Mouse (Mus musculus): ENCODE results near the gene Fbxw4. TPM values are rescaled to one million over a fixed set of nuclear protein-coding genes. Genes with fewer than 3 reads are reported as not detected.
A peak's percentile ranks its signal among the peaks of the same experiment; 100 is the strongest.

Gene Fbxw4
- polyA plus RNA-seq, 1 experiment from 2014 or later = 5.9 TPM

- peak; percentile 32 for DNase-seq (ENCODE audit: low spot score)
- TF ChIP-seq CTCF (IDR thresholded peaks at IDR 0.05; ENCODE audit: low read depth) = no peak
- peak overlapping the region; percentile 87 for H3K4me3 ChIP-seq (replicated peaks; ENCODE audit: low read depth, low read length)
Measured at GRCm38 (mm10) chr19:45658556-45659268, 1.4 kb downstream of the Fbxw4 start.

GRCm38 (mm10) chr19:45657828-45658227, 2.3 kb downstream of the Fbxw4 start:
- 86% methylated on average over 1 of the region's 1 CpGs for WGBS
- H3K4me2 ChIP-seq (ENCODE audit: low read length) = no peak overlapping the region
- H3K4me3 ChIP-seq (replicated peaks; ENCODE audit: low read depth, low read length) = no peak overlapping the region
- no peaks in the 10 kb centered on the region for H3K27me3 ChIP-seq (ENCODE audit: insufficient read depth, low read length)
- no peak for TF ChIP-seq CTCF (IDR thresholded peaks at IDR 0.05; ENCODE audit: low read depth)
- ATAC-seq (replicated peaks; ENCODE audit: low FRiP score, low read depth) (no peak), DNase-seq (ENCODE audit: low spot score) (no peak)
- no peak overlapping the region for H3K9ac ChIP-seq (ENCODE audit: low read depth, low read length)
- no peak overlapping the region for H3K27ac ChIP-seq
- H3K4me1 ChIP-seq (replicated peaks; ENCODE audit: insufficient read depth, low read length) = peaks cover 24% of the 10 kb centered on the region; the same call in 1 of the 2 replicates
- no peaks in the 10 kb centered on the region for H3K9me3 ChIP-seq (replicated peaks; ENCODE audit: low read length)
- H3K36me3 ChIP-seq (ENCODE audit: insufficient read depth, low read length) = no peaks in the 10 kb centered on the region

More at GRCm38 (mm10) chr19:45658556-45659268, 1.4 kb downstream of the Fbxw4 start:
- peaks cover 24% of the 10 kb centered on the region; the same call in 1 of the 2 replicates for H3K4me1 ChIP-seq (replicated peaks; ENCODE audit: insufficient read depth, low read length)
- H3K4me2 ChIP-seq (ENCODE audit: low read length) = peak overlapping the region; percentile 71
- H3K9me3 ChIP-seq (replicated peaks; ENCODE audit: low read length) = no peaks in the 10 kb centered on the region
- H3K27ac ChIP-seq = peak overlapping the region; percentile 95; the same call in 1 of the 2 replicates
- peak overlapping the region; percentile 95 for H3K9ac ChIP-seq (ENCODE audit: low read depth, low read length)
- no peaks in the 10 kb centered on the region for H3K36me3 ChIP-seq (ENCODE audit: insufficient read depth, low read length)
- ATAC-seq (replicated peaks; ENCODE audit: low FRiP score, low read depth) = no peak
- no peaks in the 10 kb centered on the region for H3K27me3 ChIP-seq (ENCODE audit: insufficient read depth, low read length)
- 57% methylated on average over 10 of the region's 10 CpGs for WGBS

GRCm38 (mm10) chr19:45656810-45657595, 3.1 kb downstream of the Fbxw4 start:
- no peak overlapping the region for H3K9ac ChIP-seq (ENCODE audit: low read depth, low read length)
- ATAC-seq (replicated peaks; ENCODE audit: low FRiP score, low read depth) (no peak), DNase-seq (ENCODE audit: low spot score) (no peak)
- H3K27ac ChIP-seq = no peak overlapping the region
- 46% methylated on average over 8 of the region's 8 CpGs for WGBS
- no peak overlapping the region for H3K4me3 ChIP-seq (replicated peaks; ENCODE audit: low read depth, low read length)
- no peaks in the 10 kb centered on the region for H3K36me3 ChIP-seq (ENCODE audit: insufficient read depth, low read length)
- H3K4me1 ChIP-seq (replicated peaks; ENCODE audit: insufficient read depth, low read length) = peaks cover 27% of the 10 kb centered on the region; the same call in 1 of the 2 replicates
- H3K9me3 ChIP-seq (replicated peaks; ENCODE audit: low read length) = no peaks in the 10 kb centered on the region
- H3K4me2 ChIP-seq (ENCODE audit: low read length) = no peak overlapping the region
- H3K27me3 ChIP-seq (ENCODE audit: insufficient read depth, low read length) = no peaks in the 10 kb centered on the region
- no peak for TF ChIP-seq CTCF (IDR thresholded peaks at IDR 0.05; ENCODE audit: low read depth)

GRCm38 (mm10) chr19:45655870-45656269, 4.2 kb downstream of the Fbxw4 start:
- no peaks in the 10 kb centered on the region for H3K36me3 ChIP-seq (ENCODE audit: insufficient read depth, low read length)
- H3K27me3 ChIP-seq (ENCODE audit: insufficient read depth, low read length) = no peaks in the 10 kb centered on the region
- no peak overlapping the region for H3K27ac ChIP-seq
- H3K4me1 ChIP-seq (replicated peaks; ENCODE audit: insufficient read depth, low read length) = peaks cover 30% of the 10 kb centered on the region; the same call in 1 of the 2 replicates
- TF ChIP-seq CTCF (IDR thresholded peaks at IDR 0.05; ENCODE audit: low read depth) = no peak
- H3K9me3 ChIP-seq (replicated peaks; ENCODE audit: low read length) = no peaks in the 10 kb centered on the region
- no peak overlapping the region for H3K4me2 ChIP-seq (ENCODE audit: low read length)
- H3K9ac ChIP-seq (ENCODE audit: low read depth, low read length) = no peak overlapping the region
- WGBS = 61% methylated on average over 8 of the region's 8 CpGs
- no peak overlapping the region for H3K4me3 ChIP-seq (replicated peaks; ENCODE audit: low read depth, low read length)
- no peak for DNase-seq (ENCODE audit: low spot score)
- ATAC-seq (replicated peaks; ENCODE audit: low FRiP score, low read depth) = no peak

GRCm38 (mm10) chr19:45653986-45654385, 6.1 kb downstream of the Fbxw4 start:
- H3K27ac ChIP-seq = no peak overlapping the region
- ATAC-seq (replicated peaks; ENCODE audit: low FRiP score, low read depth) (no peak), DNase-seq (ENCODE audit: low spot score) (no peak)
- H3K9me3 ChIP-seq (replicated peaks; ENCODE audit: low read length) = no peaks in the 10 kb centered on the region
- no peak overlapping the region for H3K4me2 ChIP-seq (ENCODE audit: low read length)
- 54% methylated on average over 6 of the region's 6 CpGs for WGBS
- H3K4me1 ChIP-seq (replicated peaks; ENCODE audit: insufficient read depth, low read length) = peaks cover 27% of the 10 kb centered on the region; the same call in 1 of the 2 replicates
- H3K27me3 ChIP-seq (ENCODE audit: insufficient read depth, low read length) = no peaks in the 10 kb centered on the region
- H3K4me3 ChIP-seq (replicated peaks; ENCODE audit: low read depth, low read length) = no peak overlapping the region
- no peak overlapping the region for H3K9ac ChIP-seq (ENCODE audit: low read depth, low read length)
- H3K36me3 ChIP-seq (ENCODE audit: insufficient read depth, low read length) = no peaks in the 10 kb centered on the region
- TF ChIP-seq CTCF (IDR thresholded peaks at IDR 0.05; ENCODE audit: low read depth) = no peak

- H3K4me2 ChIP-seq (ENCODE audit: low read length) = peak overlapping the region; percentile 11; the same call in 1 of the 2 replicates
- peaks cover 21% of the 10 kb centered on the region; the same call in 1 of the 2 replicates for H3K4me1 ChIP-seq (replicated peaks; ENCODE audit: insufficient read depth, low read length)
- no peaks in the 10 kb centered on the region for H3K36me3 ChIP-seq (ENCODE audit: insufficient read depth, low read length)
- DNase-seq (ENCODE audit: low spot score) = peak; percentile 93
- ATAC-seq (replicated peaks; ENCODE audit: low FRiP score, low read depth) = no peak
- WGBS = 32% methylated on average over 15 of the region's 15 CpGs
- no peaks in the 10 kb centered on the region for H3K9me3 ChIP-seq (replicated peaks; ENCODE audit: low read length)
- no peak for TF ChIP-seq CTCF (IDR thresholded peaks at IDR 0.05; ENCODE audit: low read depth)
- H3K27me3 ChIP-seq (ENCODE audit: insufficient read depth, low read length) = no peaks in the 10 kb centered on the region
- H3K4me3 ChIP-seq (replicated peaks; ENCODE audit: low read depth, low read length) = no peak overlapping the region
- H3K9ac ChIP-seq (ENCODE audit: low read depth, low read length) = no peak overlapping the region
- peak overlapping the region; percentile 58; the same call in 1 of the 2 replicates for H3K27ac ChIP-seq
Measured at GRCm38 (mm10) chr19:45652286-45652988, 7.7 kb downstream of the Fbxw4 start.
